Mouse (Mus musculus): Measurements from ENCODE around the gene Farsb. TPM values are rescaled to one million over a fixed set of nuclear protein-coding genes. Genes with fewer than 3 reads are reported as not detected.

Farsb gene
- polyA plus RNA-seq, 1 experiment from 2014 or later, result 187 TPM

DNA sequence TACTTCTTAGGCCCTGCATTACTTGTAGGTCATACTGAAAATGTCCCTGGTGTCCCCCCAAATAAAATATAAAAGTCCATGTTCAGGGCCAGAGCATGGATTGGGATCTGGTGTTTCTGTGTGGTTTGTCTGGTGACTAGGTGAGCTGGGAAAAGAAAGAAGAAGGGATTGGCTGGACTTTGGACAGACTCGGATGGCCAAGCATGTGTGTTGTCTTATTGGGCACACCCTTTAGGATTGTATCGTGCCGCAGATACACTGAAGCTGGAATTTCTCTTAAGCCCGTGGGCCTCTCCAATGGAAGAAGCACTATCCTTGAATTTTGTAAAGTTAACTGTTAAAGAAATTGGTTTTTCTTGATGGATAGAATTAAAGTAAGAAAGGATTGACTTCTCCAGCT, 87.3 kb downstream of the Farsb start:
- no peaks in the 10 kb centered on the region for H3K36me3 ChIP-seq
- no peak overlapping the region for H3K4me3 ChIP-seq (replicated peaks)
- no peaks in the 10 kb centered on the region for H3K9me3 ChIP-seq
- peak; percentile 45; the same call in 1 of the 2 replicates for ATAC-seq
- WGBS, result 72% methylated on average over 4 of the region's 4 CpGs
- no peaks in the 10 kb centered on the region for H3K27me3 ChIP-seq (replicated peaks)
- H3K4me1 ChIP-seq (replicated peaks), result 0 out of 2 replicates have a peak, but pooled peaks cover 6% of the 10 kb centered on the region
- H3K27ac ChIP-seq, result no peak overlapping the region
- no peak overlapping the region for H3K9ac ChIP-seq
- no peak overlapping the region; the same call in 1 of the 2 replicates for H3K4me2 ChIP-seq (replicated peaks)

DNA sequence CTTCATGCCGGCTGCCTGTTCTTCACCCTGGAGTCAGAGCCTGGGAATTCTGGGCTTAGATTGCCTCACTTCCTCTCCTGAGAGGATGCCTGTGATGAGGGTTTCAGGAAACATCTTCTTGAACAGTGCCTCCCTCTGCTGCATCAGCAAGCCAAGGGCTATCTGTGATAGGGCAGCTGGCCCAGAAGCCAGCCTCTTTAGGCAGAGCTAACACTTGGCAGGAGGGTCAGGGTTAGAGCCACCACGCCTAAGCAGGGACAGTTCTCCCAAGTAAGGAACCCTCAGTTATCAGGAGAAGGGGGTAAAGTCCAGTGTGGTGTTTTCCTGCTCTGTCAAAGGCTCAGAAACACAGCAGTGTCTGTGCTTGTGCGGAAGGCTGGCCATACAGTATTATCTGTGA, 88.9 kb downstream of the Farsb start:
- Histone ChIP-seq H3K4me2 (replicated peaks) (no peak overlapping the region), H3K4me3 (replicated peaks) (no peak overlapping the region), H3K4me1 (replicated peaks) (0 out of 2 replicates have a peak, but pooled peaks cover 6% of the 10 kb centered on the region), H3K9ac (no peak overlapping the region), H3K27me3 (replicated peaks) (no peaks in the 10 kb centered on the region), H3K9me3 (no peaks in the 10 kb centered on the region), H3K36me3 (no peaks in the 10 kb centered on the region), H3K27ac (no peak overlapping the region)
- 47% methylated on average over 3 of the region's 3 CpGs for WGBS
- peak; percentile 87 for ATAC-seq

DNA sequence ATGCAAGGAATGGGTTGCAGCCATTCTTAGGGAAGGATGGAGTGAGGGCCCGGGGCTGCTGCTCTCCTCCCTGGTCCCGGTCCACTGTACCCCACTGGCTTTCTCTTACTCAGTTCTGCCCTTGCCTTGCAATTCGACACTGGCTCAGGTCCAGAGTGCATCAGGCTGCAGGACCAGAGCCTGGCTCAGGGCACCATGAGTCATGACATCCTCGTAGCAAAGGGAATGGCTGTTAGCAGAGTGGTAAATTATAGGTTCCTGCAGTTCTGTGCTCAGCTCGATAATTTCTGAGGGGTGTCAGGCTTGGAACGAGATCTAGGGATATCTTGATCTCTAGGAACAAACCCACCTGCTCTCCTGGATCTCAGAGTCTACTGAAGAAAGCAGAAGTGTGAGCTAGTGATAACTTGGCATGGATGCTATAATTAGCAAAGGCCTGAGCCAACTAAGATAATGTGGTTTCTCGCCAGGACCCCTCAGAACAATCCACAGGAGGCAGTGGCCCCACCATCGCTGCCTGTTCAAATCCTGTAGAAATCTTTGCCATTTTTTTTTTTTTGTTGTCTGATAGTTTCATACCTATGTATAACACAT, 92.3 kb downstream of the Farsb start:
- Histone ChIP-seq H3K4me1 (replicated peaks) (0 out of 2 replicates have a peak, but pooled peaks cover 6% of the 10 kb centered on the region), H3K36me3 (no peaks in the 10 kb centered on the region), H3K27me3 (replicated peaks) (no peaks in the 10 kb centered on the region), H3K4me2 (replicated peaks) (no peak overlapping the region), H3K9ac (no peak overlapping the region), H3K4me3 (replicated peaks) (no peak overlapping the region), H3K9me3 (no peaks in the 10 kb centered on the region), H3K27ac (no peak overlapping the region)
- no peak for ATAC-seq
- 42% methylated on average over 8 of the region's 8 CpGs for WGBS

DNA sequence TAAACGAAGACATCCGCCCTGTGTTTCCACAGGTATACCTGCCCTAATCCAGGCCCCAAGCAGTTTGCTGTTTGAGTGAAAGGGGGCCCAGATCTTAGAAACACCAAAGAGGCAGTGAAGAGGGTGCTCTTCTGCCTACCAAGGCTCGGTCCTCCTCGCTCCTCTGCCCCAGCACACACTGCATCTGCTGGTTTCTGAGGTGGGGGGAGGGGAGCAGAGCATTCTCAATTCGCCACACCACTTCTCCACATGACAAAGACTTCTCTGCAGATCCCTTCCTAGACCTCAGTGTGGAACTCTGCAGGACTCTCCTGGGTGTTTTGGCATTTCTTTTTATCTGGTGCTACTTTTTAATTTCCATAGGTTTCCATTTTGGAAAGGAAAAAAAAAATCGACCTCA, 93.0 kb downstream of the Farsb start:
- no peak for ATAC-seq
- Histone ChIP-seq H3K27ac (no peak overlapping the region), H3K36me3 (no peaks in the 10 kb centered on the region), H3K4me3 (replicated peaks) (no peak overlapping the region), H3K9me3 (no peaks in the 10 kb centered on the region), H3K4me1 (replicated peaks) (0 out of 2 replicates have a peak, but pooled peaks cover 6% of the 10 kb centered on the region), H3K9ac (no peak overlapping the region), H3K4me2 (replicated peaks) (no peak overlapping the region), H3K27me3 (replicated peaks) (no peaks in the 10 kb centered on the region)
- WGBS, result 40% methylated on average over 6 of the region's 6 CpGs

DNA sequence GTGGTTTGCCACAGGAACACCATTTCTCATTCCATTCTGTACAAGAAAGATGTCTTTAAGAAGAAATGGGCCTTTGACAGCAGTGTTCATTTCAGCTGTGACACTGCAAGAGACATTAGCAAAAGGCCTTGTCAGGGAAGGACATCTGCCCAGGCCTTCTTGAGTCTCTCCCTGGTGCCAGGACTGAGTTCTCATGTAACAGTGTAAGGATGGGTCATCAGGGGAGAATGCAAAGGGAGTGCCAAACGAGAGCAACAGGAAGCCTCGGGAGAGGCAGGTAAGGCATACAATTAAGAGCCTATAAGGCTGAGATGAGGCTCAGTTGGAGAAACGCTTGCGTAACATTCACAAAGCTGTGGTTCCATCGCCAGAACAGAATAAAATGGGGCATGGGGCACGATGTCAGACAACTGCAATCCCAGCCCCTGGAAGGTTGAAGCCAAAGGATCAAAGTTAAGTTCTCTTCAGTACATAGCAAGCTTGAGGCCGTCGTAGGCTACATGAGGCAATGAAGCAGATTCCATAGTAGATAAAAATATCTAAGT, 93.4 kb downstream of the Farsb start:
- no peak overlapping the region for H3K4me3 ChIP-seq (replicated peaks)
- WGBS, result 61% methylated on average over 8 of the region's 8 CpGs
- no peaks in the 10 kb centered on the region for H3K9me3 ChIP-seq
- no peak overlapping the region for H3K4me2 ChIP-seq (replicated peaks)
- no peak for ATAC-seq
- H3K9ac ChIP-seq, result no peak overlapping the region
- H3K27ac ChIP-seq, result no peak overlapping the region
- no peaks in the 10 kb centered on the region for H3K27me3 ChIP-seq (replicated peaks)
- H3K4me1 ChIP-seq (replicated peaks), result 0 out of 2 replicates have a peak, but pooled peaks cover 6% of the 10 kb centered on the region
- H3K36me3 ChIP-seq, result no peaks in the 10 kb centered on the region

DNA sequence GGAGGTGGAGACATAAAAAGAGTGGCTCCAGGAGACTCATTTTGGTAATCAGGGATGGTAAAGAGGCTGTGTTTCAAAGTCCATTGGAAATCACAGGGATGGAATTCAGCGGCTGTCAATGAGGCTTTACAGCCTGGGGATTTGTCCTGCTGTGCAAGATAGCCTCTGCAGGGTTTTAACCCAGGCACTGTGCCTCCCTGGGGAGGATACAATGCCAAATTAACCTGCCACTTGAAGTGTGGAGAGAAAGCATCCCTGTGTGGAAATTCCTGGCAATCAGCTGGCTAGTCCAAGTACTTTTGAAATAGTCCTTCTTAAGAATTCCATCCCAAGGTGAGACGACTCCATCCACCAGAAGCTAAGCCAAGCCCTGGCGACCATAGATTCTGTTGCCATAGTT, 99.8 kb downstream of the Farsb start:
- no peaks in the 10 kb centered on the region for H3K36me3 ChIP-seq
- 0 out of 2 replicates have a peak, but pooled peaks have one; percentile 18 for ATAC-seq
- no peaks in the 10 kb centered on the region for H3K4me1 ChIP-seq (replicated peaks)
- no peak overlapping the region for H3K4me3 ChIP-seq (replicated peaks)
- H3K9me3 ChIP-seq, result no peaks in the 10 kb centered on the region
- no peak overlapping the region for H3K4me2 ChIP-seq (replicated peaks)
- H3K27ac ChIP-seq, result no peak overlapping the region
- 36% methylated on average over 3 of the region's 3 CpGs for WGBS
- no peaks in the 10 kb centered on the region for H3K27me3 ChIP-seq (replicated peaks)
- H3K9ac ChIP-seq, result no peak overlapping the region

DNA sequence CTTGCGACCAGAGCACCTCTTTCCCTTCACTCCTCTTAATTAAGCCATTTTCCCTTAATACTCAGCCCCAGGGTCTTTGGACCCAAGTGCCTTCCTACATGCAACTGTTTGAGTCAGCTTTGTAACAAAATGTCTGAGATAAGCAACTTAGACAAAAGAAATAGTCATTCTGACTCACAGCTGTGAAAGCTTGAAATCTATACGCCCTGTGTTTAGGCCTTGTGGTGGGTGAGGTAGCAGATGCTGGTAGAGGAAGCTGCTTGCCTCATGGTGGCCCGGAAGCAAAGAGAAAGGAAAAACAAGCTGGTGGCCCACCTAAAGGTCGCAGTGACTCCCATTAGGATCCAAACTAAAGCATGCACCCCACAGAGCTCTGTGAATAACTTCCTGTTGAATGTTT, 100.8 kb downstream of the Farsb start:
- no peak overlapping the region for H3K4me2 ChIP-seq (replicated peaks)
- H3K36me3 ChIP-seq, result no peaks in the 10 kb centered on the region
- H3K4me3 ChIP-seq (replicated peaks), result no peak overlapping the region
- no peak for ATAC-seq
- H3K9ac ChIP-seq, result no peak overlapping the region
- no peaks in the 10 kb centered on the region for H3K4me1 ChIP-seq (replicated peaks)
- WGBS, result 62% methylated on average over 4 of the region's 4 CpGs
- no peaks in the 10 kb centered on the region for H3K27me3 ChIP-seq (replicated peaks)
- H3K27ac ChIP-seq, result no peak overlapping the region
- no peaks in the 10 kb centered on the region for H3K9me3 ChIP-seq

DNA sequence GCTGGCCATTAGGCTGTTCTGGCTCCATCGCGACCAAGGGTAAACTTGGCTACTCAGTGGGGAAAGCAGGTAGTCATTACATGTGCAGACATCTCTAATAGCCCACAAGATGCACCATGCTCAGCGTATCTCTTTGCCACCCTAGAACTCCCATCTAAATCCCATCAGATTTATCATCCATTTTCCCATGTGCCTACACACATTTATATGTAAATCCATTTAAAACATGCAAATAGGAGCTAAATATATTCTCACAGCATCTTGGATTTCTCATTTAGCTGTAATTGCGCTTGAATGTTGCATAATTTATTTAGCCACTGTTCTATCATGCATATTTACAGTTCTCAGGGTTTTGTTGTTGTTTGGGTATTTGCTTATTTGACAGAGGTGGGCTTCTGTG, 107.7 kb downstream of the Farsb start:
- no peak overlapping the region for H3K27ac ChIP-seq
- no peak overlapping the region for H3K4me2 ChIP-seq (replicated peaks)
- no peaks in the 10 kb centered on the region for H3K36me3 ChIP-seq
- no peak for ATAC-seq
- H3K27me3 ChIP-seq (replicated peaks), result no peaks in the 10 kb centered on the region
- H3K4me1 ChIP-seq (replicated peaks), result no peaks in the 10 kb centered on the region
- no peaks in the 10 kb centered on the region for H3K9me3 ChIP-seq
- no peak overlapping the region for H3K4me3 ChIP-seq (replicated peaks)
- H3K9ac ChIP-seq, result no peak overlapping the region
- WGBS, result 97% methylated on average over 4 of the region's 4 CpGs

DNA sequence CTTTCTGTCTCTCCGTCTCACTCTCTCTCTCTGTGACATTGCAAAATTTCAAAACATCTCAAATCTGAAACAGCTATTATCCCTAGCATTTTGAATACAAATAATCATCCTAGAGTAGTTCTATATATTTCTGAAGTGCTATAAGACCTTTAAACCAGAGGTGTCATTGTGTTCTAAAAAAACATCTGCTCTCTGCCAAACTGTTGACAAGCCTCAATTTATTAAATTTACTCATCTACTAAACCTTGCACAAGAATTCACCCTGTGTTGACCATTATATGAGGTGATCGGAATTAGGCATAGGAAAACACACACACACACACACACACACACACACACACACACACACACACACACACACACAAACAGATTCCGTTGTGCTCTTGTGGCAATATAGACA, 113.6 kb downstream of the Farsb start:
- H3K9me3 ChIP-seq, result no peaks in the 10 kb centered on the region
- 85% methylated on average over 3 of the region's 3 CpGs for WGBS
- H3K27me3 ChIP-seq (replicated peaks), result no peaks in the 10 kb centered on the region
- H3K27ac ChIP-seq, result no peak overlapping the region
- H3K4me2 ChIP-seq (replicated peaks), result no peak overlapping the region
- 0 out of 2 replicates have a peak, but pooled peaks cover 8% of the 10 kb centered on the region for H3K4me1 ChIP-seq (replicated peaks)
- H3K4me3 ChIP-seq (replicated peaks), result no peak overlapping the region
- no peak for ATAC-seq
- no peak overlapping the region for H3K9ac ChIP-seq
- H3K36me3 ChIP-seq, result no peaks in the 10 kb centered on the region

DNA sequence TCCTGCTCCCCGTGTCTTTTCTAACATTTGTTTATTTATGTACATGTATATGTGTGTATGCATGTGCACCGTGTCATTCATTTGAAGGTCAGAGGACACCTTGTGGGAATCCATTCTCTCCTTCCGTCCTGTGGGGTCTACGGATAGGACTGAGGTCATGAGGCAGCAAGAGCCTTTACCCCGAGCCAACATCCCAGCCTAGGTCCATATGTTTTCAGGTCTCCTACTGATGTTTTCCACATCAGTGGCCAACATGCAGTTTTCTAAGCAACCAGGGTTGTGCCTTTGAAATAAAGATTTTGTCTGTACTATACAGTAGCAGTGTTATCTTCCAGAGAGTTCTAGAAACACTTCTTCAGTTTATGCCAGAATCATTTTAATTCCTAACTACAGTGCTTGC, 114.9 kb downstream of the Farsb start:
- Histone ChIP-seq H3K27ac (no peak overlapping the region), H3K4me3 (replicated peaks) (no peak overlapping the region), H3K4me1 (replicated peaks) (0 out of 2 replicates have a peak, but pooled peaks cover 8% of the 10 kb centered on the region), H3K9me3 (no peaks in the 10 kb centered on the region), H3K9ac (no peak overlapping the region), H3K4me2 (replicated peaks) (no peak overlapping the region), H3K36me3 (no peaks in the 10 kb centered on the region), H3K27me3 (replicated peaks) (no peaks in the 10 kb centered on the region)
- WGBS, result 84% methylated on average over 5 of the region's 5 CpGs
- no peak for ATAC-seq

DNA sequence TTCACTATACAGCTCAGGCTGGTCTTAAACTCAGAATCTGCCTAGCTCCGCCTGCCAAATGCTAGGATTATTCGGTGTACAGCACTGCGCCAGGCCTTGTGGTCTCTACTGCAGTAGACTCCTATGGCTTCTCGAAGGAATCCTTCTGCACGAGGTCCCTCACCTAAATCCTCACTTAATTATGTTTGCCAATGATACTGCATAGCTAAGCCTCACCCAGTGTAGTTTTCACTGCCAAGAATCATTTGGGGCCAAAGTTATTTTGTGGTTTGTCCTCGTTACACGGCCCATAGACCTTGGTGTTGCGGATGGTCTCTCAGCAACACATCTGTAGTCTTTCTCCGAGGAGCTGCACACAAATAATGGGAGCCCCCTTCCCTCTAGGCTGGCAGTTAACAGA, 116.4 kb downstream of the Farsb start:
- H3K4me1 ChIP-seq (replicated peaks), result 0 out of 2 replicates have a peak, but pooled peaks cover 8% of the 10 kb centered on the region
- no peaks in the 10 kb centered on the region for H3K9me3 ChIP-seq
- H3K4me2 ChIP-seq (replicated peaks), result no peak overlapping the region
- H3K36me3 ChIP-seq, result no peaks in the 10 kb centered on the region
- H3K27ac ChIP-seq, result no peak overlapping the region
- no peaks in the 10 kb centered on the region for H3K27me3 ChIP-seq (replicated peaks)
- no peak overlapping the region for H3K4me3 ChIP-seq (replicated peaks)
- no peak overlapping the region for H3K9ac ChIP-seq
- 83% methylated on average over 9 of the region's 9 CpGs for WGBS
- ATAC-seq, result no peak

DNA sequence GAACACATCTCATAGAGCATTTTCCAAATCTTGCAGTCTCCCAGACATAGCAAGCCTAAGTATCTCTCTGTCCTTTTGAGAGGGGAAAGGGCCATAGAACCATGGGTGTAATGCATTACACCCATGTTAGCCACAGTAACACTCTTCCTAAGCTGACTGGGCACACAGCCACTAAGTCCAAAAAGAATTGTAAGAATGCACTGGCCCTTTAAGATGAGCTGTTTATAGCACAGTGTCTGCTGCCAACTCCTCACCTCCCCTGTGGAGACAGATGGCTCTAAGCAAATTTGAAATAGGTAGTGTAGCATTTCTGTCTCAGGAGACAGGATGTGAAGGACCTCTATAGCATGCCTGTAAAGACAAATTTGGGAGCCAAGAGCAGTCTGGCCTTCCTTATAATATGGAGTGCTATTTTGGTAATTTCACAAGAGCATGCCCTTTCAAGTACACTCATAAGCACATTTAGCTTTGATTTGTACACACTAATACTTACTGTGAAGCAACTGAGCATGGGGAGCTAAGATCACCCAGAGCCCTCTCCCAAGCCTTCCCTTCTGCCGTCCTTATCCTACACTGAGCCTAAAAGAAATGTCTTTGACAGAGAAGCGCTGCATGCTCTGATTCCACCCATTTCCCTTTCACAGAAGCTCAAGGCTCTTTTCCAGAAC, 117.0 kb downstream of the Farsb start:
- no peaks in the 10 kb centered on the region for H3K36me3 ChIP-seq
- H3K4me3 ChIP-seq (replicated peaks), result no peak overlapping the region
- no peak overlapping the region for H3K9ac ChIP-seq
- no peaks in the 10 kb centered on the region for H3K9me3 ChIP-seq
- WGBS, result 78% methylated on average over 2 of the region's 2 CpGs
- no peak overlapping the region for H3K4me2 ChIP-seq (replicated peaks)
- H3K27ac ChIP-seq, result no peak overlapping the region
- no peaks in the 10 kb centered on the region for H3K27me3 ChIP-seq (replicated peaks)
- no peak for ATAC-seq
- 0 out of 2 replicates have a peak, but pooled peaks cover 8% of the 10 kb centered on the region for H3K4me1 ChIP-seq (replicated peaks)

Data from intestine, embryonic 15.5 days (tissue).